Mouse (Mus musculus) left cerebral cortex, adult 11 months (tissue): ENCODE results near the gene Mogs.

Experiments
- DNase-seq: peaks from one replicate; pipeline ENCODE4 v3.0.0; 2022; ENCODE audit warnings: low spot score

Mogs gene

GRCm38 (mm10) chr6:83095968-83096367, 19.3 kb upstream of the Mogs start:
- DNase-seq: no peak

GRCm38 (mm10) chr6:83098411-83098810, 16.9 kb upstream of the Mogs start:
- DNase-seq: no peak

- peak; percentile 89 for DNase-seq
Observed at GRCm38 (mm10) chr6:83101316-83101687, 14.0 kb upstream of the Mogs start, which contains the start of the genes Ccdc142 and Gm42688. Gene Ccdc142, plus strand, starts transcription at chr6:83101601. Gene Gm42688, plus strand, starts transcription at chr6:83101617.

- no peak for DNase-seq
Observed at GRCm38 (mm10) chr6:83101688-83102556, 13.4 kb upstream of the Mogs start.

GRCm38 (mm10) chr6:83103130-83103650, 12.1 kb upstream of the Mogs start:
- no peak for DNase-seq

GRCm38 (mm10) chr6:83104158-83104557, 11.1 kb upstream of the Mogs start:
- DNase-seq: no peak

GRCm38 (mm10) chr6:83107566-83108400, 7.5 kb upstream of the Mogs start:
- DNase-seq: no peak

GRCm38 (mm10) chr6:83108762-83109668, 6.3 kb upstream of the Mogs start, which contains the start of gene Mrpl53:
Gene Mrpl53, plus strand, starts transcription at chr6:83109040.
- DNase-seq: peak; percentile 69

- no peak for DNase-seq
Observed at GRCm38 (mm10) chr6:83111510-83112136, 3.7 kb upstream of the Mogs start.

- DNase-seq: no peak
Observed at GRCm38 (mm10) chr6:83115682-83116372, 531 bp downstream of the Mogs start.

- DNase-seq: no peak
Observed at GRCm38 (mm10) chr6:83116373-83117164, 1.3 kb downstream of the Mogs start.

GRCm38 (mm10) chr6:83117165-83117438, 1.8 kb downstream of the Mogs start:
- DNase-seq: no peak

- DNase-seq: no peak
Observed at GRCm38 (mm10) chr6:83117616-83118015, 2.3 kb downstream of the Mogs start.

- DNase-seq: no peak
Observed at GRCm38 (mm10) chr6:83118369-83118768, 3.1 kb downstream of the Mogs start.

- no peak for DNase-seq
Observed at GRCm38 (mm10) chr6:83118825-83119733, 3.8 kb downstream of the Mogs start.

- no peak for DNase-seq
Observed at GRCm38 (mm10) chr6:83119734-83120051, 4.4 kb downstream of the Mogs start.

- peak; percentile 98 for DNase-seq
Observed at GRCm38 (mm10) chr6:83120930-83121862, 5.9 kb downstream of the Mogs start, which contains the start of gene Wbp1. Gene Wbp1, minus strand, starts transcription at chr6:83121559.
